Mouse (Mus musculus) bone marrow, adult 2 months (tissue): Measurements from ENCODE around the gene Hist1h3h.

Experiments used
- CTCF ChIP-seq: fragments of 200-500 bp; IDR thresholded peaks from 2 replicates; pipeline ENCODE4 v1.5.1; 2011; ENCODE audit warnings: low read length, control low read depth; ENCODE audit not compliant: control insufficient read depth, insufficient read depth
- POLR2A ChIP-seq: fragments of 200-500 bp; IDR thresholded peaks from 2 replicates; pipeline ENCODE4 v1.6.1; 2011; ENCODE audit warnings: low read depth, mild to moderate bottlenecking, control low read depth, low read length, borderline replicate concordance; ENCODE audit not compliant: control insufficient read depth

GRCm38 (mm10) chr13:21710031-21710711 lies 7.3 kb upstream of the Hist1h3h start:
- TF ChIP-seq CTCF (peak; percentile 89), POLR2A (no peak)
